Mouse (Mus musculus): ENCODE results near the gene H2-Eb1. TPM values are rescaled to one million over a fixed set of nuclear protein-coding genes. Genes with fewer than 3 reads are reported as not detected.

H2-Eb1 gene
- polyA plus RNA-seq, 1 experiment from 2014 or later: 1.8 TPM

DNA sequence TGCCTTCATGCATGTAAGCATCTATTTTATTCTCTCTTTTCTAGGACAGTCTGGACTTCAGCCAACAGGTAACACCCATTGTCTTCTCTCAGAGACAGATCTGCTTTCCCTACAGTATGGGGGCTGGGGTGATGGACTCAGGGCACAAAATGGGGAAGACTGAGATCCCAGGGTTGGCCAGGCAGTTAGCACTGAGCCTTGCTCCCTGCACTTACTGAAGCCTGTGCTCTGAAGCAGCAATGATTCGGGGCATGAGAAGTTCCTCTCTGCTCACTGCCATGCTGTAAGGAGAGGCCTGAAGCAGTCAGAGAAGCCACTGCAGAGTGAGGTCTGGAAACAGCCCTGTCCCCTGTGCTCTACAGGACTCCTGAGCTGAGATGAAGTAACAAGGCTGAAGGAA is 9.8 kb downstream of the H2-Eb1 start:
- no peak for ATAC-seq (ENCODE audit: insufficient read depth, low FRiP score, low TSS enrichment)
- H3K4me3 ChIP-seq (ENCODE audit: low read depth, low read length): no peak overlapping the region

DNA sequence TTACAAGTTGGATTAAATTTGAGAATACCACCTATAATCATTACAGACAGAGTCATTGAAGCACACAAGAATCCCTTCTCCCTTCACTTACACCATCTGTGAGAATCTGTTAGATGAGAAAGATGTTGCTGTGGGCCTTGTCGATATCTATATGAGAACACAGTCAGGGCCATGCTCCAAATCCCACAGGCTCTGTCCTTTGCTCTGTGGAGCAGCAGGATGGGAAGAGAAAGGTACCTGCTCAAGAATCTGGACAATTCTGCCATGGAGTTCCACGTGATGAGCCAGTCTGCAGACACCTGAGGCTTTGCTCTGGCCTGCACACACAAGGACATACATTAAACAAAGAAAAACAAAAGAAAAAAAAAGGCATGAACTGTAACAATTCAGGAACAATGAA is 11.0 kb downstream of the H2-Eb1 start:
- no peak overlapping the region for H3K4me2 ChIP-seq (ENCODE audit: low read depth)
- ATAC-seq (ENCODE audit: insufficient read depth, low FRiP score, low TSS enrichment) (no peak), DNase-seq (ENCODE audit: low spot score) (no peak)
- no peak overlapping the region for H3K4me3 ChIP-seq (ENCODE audit: low read depth, low read length)
- H3K4me1 ChIP-seq (ENCODE audit: control insufficient read depth, insufficient read depth, low read length): no peaks in the 10 kb centered on the region
- no peaks in the 10 kb centered on the region for H3K36me3 ChIP-seq (ENCODE audit: control insufficient read depth, insufficient read depth, low read length)
- H3K9me3 ChIP-seq (ENCODE audit: control insufficient read depth, low read length): no peaks in the 10 kb centered on the region
- H3K27me3 ChIP-seq (ENCODE audit: control insufficient read depth, insufficient read depth, low read length): no peaks in the 10 kb centered on the region
- H3K27ac ChIP-seq (ENCODE audit: low read depth, low read length): no peak overlapping the region
- H3K9ac ChIP-seq (ENCODE audit: low read length): no peak overlapping the region
- 72% methylated on average over 2 of the region's 2 CpGs for WGBS

More for the DNA sequence above, 9.8 kb downstream of the H2-Eb1 start:
- Histone ChIP-seq H3K36me3 (ENCODE audit: control insufficient read depth, insufficient read depth, low read length) (no peaks in the 10 kb centered on the region), H3K4me2 (ENCODE audit: low read depth) (no peak overlapping the region), H3K9ac (ENCODE audit: low read length) (no peak overlapping the region), H3K9me3 (ENCODE audit: control insufficient read depth, low read length) (no peaks in the 10 kb centered on the region), H3K27me3 (ENCODE audit: control insufficient read depth, insufficient read depth, low read length) (no peaks in the 10 kb centered on the region), H3K27ac (ENCODE audit: low read depth, low read length) (no peak overlapping the region), H3K4me1 (ENCODE audit: control insufficient read depth, insufficient read depth, low read length) (no peaks in the 10 kb centered on the region)
- DNase-seq (ENCODE audit: low spot score): no peak
- WGBS: 76% methylated on average over 1 of the region's 1 CpGs

GRCm38 (mm10) chr17:34317275-34317674 is 11.6 kb downstream of the H2-Eb1 start:
- H3K4me3 ChIP-seq (ENCODE audit: low read depth, low read length): no peak overlapping the region
- no peaks in the 10 kb centered on the region for H3K4me1 ChIP-seq (ENCODE audit: control insufficient read depth, insufficient read depth, low read length)
- H3K36me3 ChIP-seq (ENCODE audit: control insufficient read depth, insufficient read depth, low read length): no peaks in the 10 kb centered on the region
- no peak for ATAC-seq (ENCODE audit: insufficient read depth, low FRiP score, low TSS enrichment)
- H3K27ac ChIP-seq (ENCODE audit: low read depth, low read length): no peak overlapping the region
- H3K27me3 ChIP-seq (ENCODE audit: control insufficient read depth, insufficient read depth, low read length): no peaks in the 10 kb centered on the region
- no peak overlapping the region for H3K4me2 ChIP-seq (ENCODE audit: low read depth)
- WGBS: 61% methylated on average over 2 of the region's 2 CpGs
- DNase-seq (ENCODE audit: low spot score): no peak
- H3K9me3 ChIP-seq (ENCODE audit: control insufficient read depth, low read length): no peaks in the 10 kb centered on the region
- no peak overlapping the region for H3K9ac ChIP-seq (ENCODE audit: low read length)

DNA sequence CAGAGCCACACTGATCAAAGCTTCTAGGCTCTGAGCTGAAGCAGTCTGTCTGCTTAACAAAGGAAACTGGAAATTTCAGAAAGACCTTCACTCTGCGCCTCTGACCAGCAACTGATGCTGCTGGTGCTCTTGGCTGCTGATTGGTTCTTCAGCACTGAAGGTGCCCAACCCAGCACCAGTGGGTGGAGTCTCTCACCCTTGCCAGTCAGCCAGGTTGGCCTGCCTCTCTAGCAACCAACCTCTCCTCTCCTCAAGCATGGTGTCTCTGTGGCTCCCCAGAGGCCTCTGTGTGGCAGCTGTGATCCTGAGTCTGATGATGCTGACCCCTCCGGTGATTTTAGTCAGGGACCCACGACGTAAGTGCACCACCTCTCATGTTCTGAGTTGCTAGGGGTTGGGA is 19.8 kb downstream of the H2-Eb1 start, which contains the start of gene H2-Eb2:
H2-Eb2 (plus strand) TSS at position 230 of the 400 bp plus-strand sequence.
- no peaks in the 10 kb centered on the region for H3K4me1 ChIP-seq (ENCODE audit: control insufficient read depth, insufficient read depth, low read length)
- no peak within 1 kb of the TSS for H3K4me3 ChIP-seq (ENCODE audit: low read depth, low read length)
- H3K27ac ChIP-seq (ENCODE audit: low read depth, low read length): no peak within 1 kb of the TSS
- no peak for DNase-seq (ENCODE audit: low spot score)
- no peaks in the 10 kb centered on the region for H3K9me3 ChIP-seq (ENCODE audit: control insufficient read depth, low read length)
- WGBS: 45% methylated on average over 4 of the region's 4 CpGs
- H3K4me2 ChIP-seq (ENCODE audit: low read depth): no peak within 1 kb of the TSS
- no peak within 1 kb of the TSS for H3K9ac ChIP-seq (ENCODE audit: low read length)
- no peak for ATAC-seq (ENCODE audit: insufficient read depth, low FRiP score, low TSS enrichment)
- H3K27me3 ChIP-seq (ENCODE audit: control insufficient read depth, insufficient read depth, low read length): no peaks in the 10 kb centered on the region
- H3K36me3 ChIP-seq (ENCODE audit: control insufficient read depth, insufficient read depth, low read length): no peaks in the 10 kb centered on the region

DNA sequence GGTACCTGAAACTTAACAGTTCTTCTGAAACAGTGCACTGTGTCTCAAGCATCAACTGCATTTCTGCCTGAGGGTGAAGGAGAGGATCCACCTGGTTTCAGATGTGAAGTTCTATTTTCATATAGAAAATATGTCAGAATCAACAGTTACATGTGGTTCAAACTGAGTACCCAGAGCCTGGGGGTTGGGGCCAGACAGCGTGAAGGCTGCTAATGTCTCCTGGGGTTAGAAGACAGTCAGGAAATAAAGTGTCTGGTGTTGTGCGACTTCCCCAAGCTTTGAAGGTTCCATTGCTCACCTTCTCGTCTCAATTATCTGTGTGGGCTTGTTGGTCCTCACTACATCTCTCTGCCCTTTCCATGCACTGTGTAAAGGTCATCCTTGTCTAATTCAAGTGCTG is 20.7 kb downstream of the H2-Eb1 start:
- Histone ChIP-seq H3K27ac (ENCODE audit: low read depth, low read length) (no peak overlapping the region), H3K9ac (ENCODE audit: low read length) (no peak overlapping the region), H3K4me1 (ENCODE audit: control insufficient read depth, insufficient read depth, low read length) (no peaks in the 10 kb centered on the region), H3K9me3 (ENCODE audit: control insufficient read depth, low read length) (no peaks in the 10 kb centered on the region), H3K4me2 (ENCODE audit: low read depth) (no peak overlapping the region), H3K4me3 (ENCODE audit: low read depth, low read length) (no peak overlapping the region), H3K36me3 (ENCODE audit: control insufficient read depth, insufficient read depth, low read length) (no peaks in the 10 kb centered on the region), H3K27me3 (ENCODE audit: control insufficient read depth, insufficient read depth, low read length) (no peaks in the 10 kb centered on the region)
- ATAC-seq (ENCODE audit: insufficient read depth, low FRiP score, low TSS enrichment) (no peak), DNase-seq (ENCODE audit: low spot score) (no peak)
- 81% methylated on average over 3 of the region's 3 CpGs for WGBS

GRCm38 (mm10) chr17:34329807-34330206 is 24.1 kb downstream of the H2-Eb1 start:
- Histone ChIP-seq H3K9ac (ENCODE audit: low read length) (no peak overlapping the region), H3K4me1 (ENCODE audit: control insufficient read depth, insufficient read depth, low read length) (no peaks in the 10 kb centered on the region), H3K27ac (ENCODE audit: low read depth, low read length) (no peak overlapping the region), H3K27me3 (ENCODE audit: control insufficient read depth, insufficient read depth, low read length) (no peaks in the 10 kb centered on the region), H3K4me3 (ENCODE audit: low read depth, low read length) (no peak overlapping the region), H3K9me3 (ENCODE audit: control insufficient read depth, low read length) (no peaks in the 10 kb centered on the region), H3K36me3 (ENCODE audit: control insufficient read depth, insufficient read depth, low read length) (no peaks in the 10 kb centered on the region), H3K4me2 (ENCODE audit: low read depth) (no peak overlapping the region)
- no peak for ATAC-seq (ENCODE audit: insufficient read depth, low FRiP score, low TSS enrichment)
- 49% methylated on average over 2 of the region's 2 CpGs for WGBS
- no peak for DNase-seq (ENCODE audit: low spot score)

DNA sequence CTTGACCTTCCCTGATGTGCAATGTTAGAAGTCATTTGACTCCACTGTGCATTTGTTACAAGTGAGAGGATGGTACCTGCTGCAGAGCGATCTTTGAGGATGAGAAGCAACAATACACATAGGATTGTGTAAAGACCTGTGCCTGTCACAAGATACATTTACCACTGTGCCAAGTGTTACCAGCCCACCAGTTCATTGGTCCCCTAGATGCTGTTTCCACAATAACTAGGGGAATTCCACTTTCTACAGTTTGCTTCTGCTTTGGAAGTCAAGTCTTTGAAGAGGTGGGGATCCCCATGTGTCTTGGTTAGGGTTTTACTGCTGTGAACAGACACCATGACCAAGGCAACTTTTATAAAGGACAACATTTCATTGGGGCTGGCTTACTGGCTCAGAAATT is 25.5 kb downstream of the H2-Eb1 start:
- no peaks in the 10 kb centered on the region for H3K9me3 ChIP-seq (ENCODE audit: control insufficient read depth, low read length)
- no peak for DNase-seq (ENCODE audit: low spot score)

DNA sequence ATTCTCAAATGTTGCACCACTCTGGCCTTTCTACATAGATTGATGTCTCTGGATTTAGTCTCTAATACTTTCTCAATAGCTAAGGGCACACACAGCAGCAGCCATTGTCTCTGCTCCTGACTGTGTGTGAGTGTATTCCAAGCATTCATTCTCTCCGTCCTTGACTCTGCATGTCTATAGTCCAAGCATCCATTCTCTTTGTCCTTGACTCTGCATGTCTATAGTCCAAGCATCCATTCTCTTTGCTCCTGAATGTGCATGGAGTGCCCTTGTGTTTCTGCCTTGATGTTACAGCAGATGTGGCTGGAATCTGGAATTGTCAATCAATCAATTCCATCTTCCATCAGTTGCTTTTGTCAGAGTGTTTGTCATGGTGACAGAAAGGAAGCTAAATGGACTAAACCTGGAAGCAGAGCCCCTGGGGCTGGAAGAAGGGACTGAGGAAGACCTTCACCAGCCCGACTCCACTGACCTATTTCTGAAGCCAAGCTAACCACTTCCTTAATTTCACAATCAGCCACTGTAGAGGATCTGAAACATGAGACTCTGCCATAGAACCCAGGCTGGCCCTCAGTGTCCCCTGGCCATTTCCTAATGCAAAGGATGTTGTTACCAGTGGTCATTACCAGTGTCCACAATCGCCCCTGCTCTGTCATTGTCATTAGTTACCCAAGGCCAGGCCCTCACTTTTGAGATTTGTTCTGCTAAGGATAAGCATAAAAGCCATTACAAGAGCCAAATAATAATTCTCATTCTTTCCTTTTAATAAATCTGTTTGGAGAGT is 35.1 kb downstream of the H2-Eb1 start:
- no peaks in the 10 kb centered on the region for H3K9me3 ChIP-seq (ENCODE audit: control insufficient read depth, low read length)
- ATAC-seq (ENCODE audit: insufficient read depth, low FRiP score, low TSS enrichment): no peak
- WGBS: 55% methylated on average over 3 of the region's 3 CpGs

More for the DNA sequence above, 25.5 kb downstream of the H2-Eb1 start:
- no peak for ATAC-seq (ENCODE audit: insufficient read depth, low FRiP score, low TSS enrichment)
- H3K4me1 ChIP-seq (ENCODE audit: control insufficient read depth, insufficient read depth, low read length): no peaks in the 10 kb centered on the region
- 89% methylated on average over 1 of the region's 1 CpGs for whole genome bisulfite sequencing
- no peak overlapping the region for H3K9ac ChIP-seq (ENCODE audit: low read length)
- H3K27ac ChIP-seq (ENCODE audit: low read depth, low read length): no peak overlapping the region
- H3K36me3 ChIP-seq (ENCODE audit: control insufficient read depth, insufficient read depth, low read length): no peaks in the 10 kb centered on the region
- no peak overlapping the region for H3K4me3 ChIP-seq (ENCODE audit: low read depth, low read length)
- H3K27me3 ChIP-seq (ENCODE audit: control insufficient read depth, insufficient read depth, low read length): no peaks in the 10 kb centered on the region
- H3K4me2 ChIP-seq (ENCODE audit: low read depth): no peak overlapping the region

DNA sequence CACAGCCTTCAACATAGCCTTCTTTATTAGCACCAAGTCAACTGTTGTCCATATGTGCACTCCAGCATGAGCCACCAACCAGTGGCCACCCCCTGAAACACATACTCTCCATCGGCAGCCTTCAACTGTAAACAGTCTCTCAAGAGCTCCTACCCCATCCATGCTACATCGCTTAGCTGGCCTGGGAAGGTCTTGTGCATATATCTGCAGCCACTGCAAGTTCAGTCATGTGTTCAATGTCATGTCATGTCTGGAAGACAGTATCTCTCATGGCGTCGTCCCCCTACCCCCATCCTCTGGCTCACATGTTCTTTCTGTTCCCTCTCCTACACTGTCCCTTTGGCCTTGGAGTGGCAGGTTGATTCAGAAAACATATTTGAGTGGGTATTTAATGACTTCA is 39.2 kb downstream of the H2-Eb1 start:
- Histone ChIP-seq H3K4me3 (ENCODE audit: low read depth, low read length) (no peak overlapping the region), H3K27ac (ENCODE audit: low read depth, low read length) (no peak overlapping the region), H3K4me2 (ENCODE audit: low read depth) (no peak overlapping the region), H3K9me3 (ENCODE audit: control insufficient read depth, low read length) (no peaks in the 10 kb centered on the region), H3K27me3 (ENCODE audit: control insufficient read depth, insufficient read depth, low read length) (no peaks in the 10 kb centered on the region), H3K4me1 (ENCODE audit: control insufficient read depth, insufficient read depth, low read length) (no peaks in the 10 kb centered on the region), H3K36me3 (ENCODE audit: control insufficient read depth, insufficient read depth, low read length) (no peaks in the 10 kb centered on the region), H3K9ac (ENCODE audit: low read length) (no peak overlapping the region)
- 86% methylated on average over 4 of the region's 4 CpGs for WGBS
- ATAC-seq (ENCODE audit: insufficient read depth, low FRiP score, low TSS enrichment) (no peak), DNase-seq (ENCODE audit: low spot score) (no peak)

More for the DNA sequence above, 35.1 kb downstream of the H2-Eb1 start:
- no peak overlapping the region for H3K9ac ChIP-seq (ENCODE audit: low read length)
- no peaks in the 10 kb centered on the region for H3K4me1 ChIP-seq (ENCODE audit: control insufficient read depth, insufficient read depth, low read length)
- H3K36me3 ChIP-seq (ENCODE audit: control insufficient read depth, insufficient read depth, low read length): no peaks in the 10 kb centered on the region
- no peaks in the 10 kb centered on the region for H3K27me3 ChIP-seq (ENCODE audit: control insufficient read depth, insufficient read depth, low read length)
- H3K4me2 ChIP-seq (ENCODE audit: low read depth): no peak overlapping the region
- no peak overlapping the region for H3K27ac ChIP-seq (ENCODE audit: low read depth, low read length)
- no peak for DNase-seq (ENCODE audit: low spot score)
- no peak overlapping the region for H3K4me3 ChIP-seq (ENCODE audit: low read depth, low read length)

Measured in neural tube, embryonic 11.5 days (tissue).